Mouse (Mus musculus) kidney, postnatal 0 days (tissue): ENCODE results near the gene Wnt10a. TPM values are rescaled to one million over a fixed set of nuclear protein-coding genes. Genes with fewer than 3 reads are reported as not detected.
A peak's percentile ranks its signal among the peaks of the same experiment; 100 is the strongest.

Experiments used
- ATAC-seq: fragments of 200-750 bp; cut with Nextera tagmentation; replicated peaks from 2 replicates; pipeline ENCODE4 v1.8.0; 2017; ENCODE audit warnings: low read depth, moderate number of reproducible peaks, moderate TSS enrichment, moderate library complexity; ENCODE audit not compliant: low FRiP score
- DNase-seq: peaks from one replicate; pipeline ENCODE4 v3.0.0-alpha.2; 2016; ENCODE audit warnings: low spot score
- H3K27ac ChIP-seq: fragments of 300-500 bp; sonication (generic); 2 replicates; pipeline ENCODE4 v1.5.1; 2014; ENCODE audit warnings: mild to moderate bottlenecking
- H3K27me3 ChIP-seq: fragments of 300-500 bp; sonication (generic); 2 replicates; pipeline ENCODE4 v1.6.1; 2014; ENCODE audit warnings: low read length, mixed read lengths; ENCODE audit not compliant: insufficient read depth
- H3K36me3 ChIP-seq: fragments of 300-500 bp; sonication (generic); 2 replicates; pipeline ENCODE4 v1.6.1; 2014; ENCODE audit warnings: low read length, mixed read lengths; ENCODE audit not compliant: insufficient read depth
- H3K4me1 ChIP-seq: fragments of 300-500 bp; sonication (generic); replicated peaks from 2 replicates; pipeline ENCODE4 v1.6.1; 2014; ENCODE audit warnings: antibody characterized with exemption, low read length, mixed read lengths; ENCODE audit not compliant: insufficient read depth
- H3K4me2 ChIP-seq: fragments of 300-500 bp; sonication (generic); 2 replicates; pipeline ENCODE4 v1.6.1; 2014; ENCODE audit warnings: mild to moderate bottlenecking, low read length, moderate library complexity, mixed read lengths
- H3K4me3 ChIP-seq: fragments of 300-500 bp; sonication (generic); replicated peaks from 2 replicates; pipeline ENCODE4 v1.5.1; 2014; ENCODE audit warnings: low read depth, low read length
- H3K9ac ChIP-seq: fragments of 300-500 bp; sonication (generic); 2 replicates; pipeline ENCODE4 v1.6.1; 2014; ENCODE audit warnings: low read depth, low read length
- H3K9me3 ChIP-seq: fragments of 300-500 bp; sonication (generic); replicated peaks from 2 replicates; pipeline ENCODE4 v1.6.1; 2016; ENCODE audit warnings: low read length, inconsistent platforms, mixed read lengths
- CTCF ChIP-seq: IDR thresholded peaks from 2 replicates; pipeline ENCODE4 v1.5.1; 2016; ENCODE audit warnings: antibody characterized with exemption, low read depth, mild to moderate bottlenecking, moderate library complexity
- WGBS: fragments of 180-500 bp; shearing (Covaris S2); extraction: QIAGEN DNeasy Blood & Tissue Kit; methylation state at CpG from one replicate; pipeline ENCODE4 v1.1.7; 2014; 5-methylcytosine and 5-hydroxymethylcytosine counted together
- polyA plus RNA-seq: library from polyadenylated mRNA; unstranded; fragments of >200 nt; fragmentation: Nextera tagmentation; extraction: Ambion mirVana; gene quantifications from 2 replicates; pipeline ENCODE4 v1.2.1, GENCODE M21; 2015

The Wnt10a gene
- polyA plus RNA-seq, 1 experiment from 2014 or later, result 0.91 TPM

GRCm38 (mm10) chr1:74790095-74790494 is 1.2 kb upstream of the Wnt10a start:
- Histone ChIP-seq H3K27me3 (peaks cover 92% of the 10 kb centered on the region), H3K36me3 (no peaks in the 10 kb centered on the region), H3K9me3 (no peaks in the 10 kb centered on the region; the same call in 1 of the 2 replicates), H3K4me3 (no peak overlapping the region), H3K4me2 (no peak overlapping the region), H3K4me1 (peaks cover 12% of the 10 kb centered on the region; the same call in 1 of the 2 replicates), H3K27ac (no peak overlapping the region), H3K9ac (no peak overlapping the region)
- ATAC-seq (no peak), DNase-seq (no peak)
- no peak for TF ChIP-seq CTCF
- WGBS, result 23% methylated on average over 3 of the region's 3 CpGs

GRCm38 (mm10) chr1:74792831-74793660 is 1.7 kb downstream of the Wnt10a start:
- Histone ChIP-seq H3K27ac (no peak overlapping the region), H3K4me3 (no peak overlapping the region), H3K27me3 (peaks cover 84% of the 10 kb centered on the region), H3K4me2 (no peak overlapping the region), H3K4me1 (peaks cover 14% of the 10 kb centered on the region; the same call in 1 of the 2 replicates), H3K9me3 (no peaks in the 10 kb centered on the region), H3K9ac (no peak overlapping the region), H3K36me3 (no peaks in the 10 kb centered on the region)
- 31% methylated on average over 19 of the region's 19 CpGs for WGBS
- no peak for TF ChIP-seq CTCF
- no peak for DNase-seq
- ATAC-seq, result no peak

- Histone ChIP-seq H3K36me3 (no peaks in the 10 kb centered on the region), H3K4me1 (peaks cover 14% of the 10 kb centered on the region; the same call in 1 of the 2 replicates), H3K27ac (no peak overlapping the region), H3K4me2 (peak overlapping the region; percentile 51), H3K9ac (no peak overlapping the region), H3K27me3 (peaks cover 73% of the 10 kb centered on the region), H3K9me3 (no peaks in the 10 kb centered on the region), H3K4me3 (peak overlapping the region; percentile 13; the same call in 1 of the 2 replicates)
- TF ChIP-seq CTCF, result no peak
- WGBS, result 1% methylated on average over 37 of the region's 38 CpGs
- ATAC-seq (0 out of 2 replicates have a peak, but pooled peaks have one; percentile 44), DNase-seq (no peak)
These were observed 3.3 kb downstream of the Wnt10a start for GRCm38 (mm10) chr1:74794487-74795144.

GRCm38 (mm10) chr1:74795145-74795529 is 3.8 kb downstream of the Wnt10a start:
- no peaks in the 10 kb centered on the region for H3K9me3 ChIP-seq
- no peak for DNase-seq
- H3K9ac ChIP-seq, result no peak overlapping the region
- no peak overlapping the region for H3K27ac ChIP-seq
- no peaks in the 10 kb centered on the region for H3K36me3 ChIP-seq
- ATAC-seq, result no peak
- TF ChIP-seq CTCF, result no peak
- H3K4me3 ChIP-seq, result no peak overlapping the region
- 9% methylated on average over 6 of the region's 11 CpGs for WGBS
- peak overlapping the region; percentile 51; the same call in 1 of the 2 replicates for H3K4me2 ChIP-seq
- peaks cover 73% of the 10 kb centered on the region for H3K27me3 ChIP-seq
- peaks cover 14% of the 10 kb centered on the region; the same call in 1 of the 2 replicates for H3K4me1 ChIP-seq

GRCm38 (mm10) chr1:74797459-74797858 is 6.1 kb downstream of the Wnt10a start:
- H3K9me3 ChIP-seq, result no peaks in the 10 kb centered on the region
- peaks cover 71% of the 10 kb centered on the region for H3K27me3 ChIP-seq
- H3K4me2 ChIP-seq, result no peak overlapping the region
- DNase-seq, result peak; percentile 84
- peak; percentile 27; the same call in 1 of the 2 replicates for ATAC-seq
- no peak overlapping the region for H3K27ac ChIP-seq
- no peak overlapping the region for H3K9ac ChIP-seq
- no peaks in the 10 kb centered on the region for H3K36me3 ChIP-seq
- H3K4me1 ChIP-seq, result peaks cover 17% of the 10 kb centered on the region; the same call in 1 of the 2 replicates
- TF ChIP-seq CTCF, result no peak
- WGBS, result 16% methylated on average over 5 of the region's 5 CpGs
- no peak overlapping the region for H3K4me3 ChIP-seq

- TF ChIP-seq CTCF, result no peak
- no peaks in the 10 kb centered on the region for H3K9me3 ChIP-seq
- H3K27me3 ChIP-seq, result peaks cover 75% of the 10 kb centered on the region
- peak overlapping the region; percentile 20; the same call in 1 of the 2 replicates for H3K4me3 ChIP-seq
- DNase-seq (no peak), ATAC-seq (no peak)
- H3K4me1 ChIP-seq, result peaks cover 11% of the 10 kb centered on the region
- WGBS, result under 1% methylated on average over 29 of the region's 29 CpGs
- no peaks in the 10 kb centered on the region for H3K36me3 ChIP-seq
- no peak overlapping the region for H3K27ac ChIP-seq
- peak overlapping the region; percentile 38 for H3K4me2 ChIP-seq
- 0 out of 2 replicates have a peak overlapping the region, but pooled peaks have one; percentile 27 for H3K9ac ChIP-seq
These were observed 9.1 kb downstream of the Wnt10a start for GRCm38 (mm10) chr1:74800424-74800888.
